Mouse (Mus musculus): ENCODE data around the gene 4931423N10Rik.

DNA sequence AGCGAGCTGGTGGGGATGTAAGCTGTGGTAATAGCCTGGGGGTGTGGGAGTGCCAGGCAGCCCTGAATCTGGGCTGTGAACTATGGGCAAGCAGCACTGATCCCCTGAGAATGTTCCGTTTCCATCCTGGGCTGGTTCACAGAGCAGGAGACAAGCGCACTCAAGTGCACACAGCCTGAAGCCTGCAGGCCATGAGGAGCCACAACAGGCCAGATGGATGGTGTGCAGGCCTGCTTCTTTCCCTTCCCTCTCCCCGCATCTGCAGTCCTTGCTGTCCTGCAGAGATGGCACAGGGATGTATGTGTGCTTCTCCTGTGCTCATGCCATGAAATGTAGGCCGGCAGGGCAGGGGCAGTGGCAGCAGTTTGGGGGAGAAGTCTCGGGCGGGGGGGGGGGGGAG is 17.9 kb downstream of the 4931423N10Rik start:
- TF ChIP-seq CTCF (IDR thresholded peaks at IDR 0.05; ENCODE audit: borderline replicate concordance, insufficient read depth, low read depth, low read length) (no peak), POLR2A (IDR thresholded peaks at IDR 0.05; ENCODE audit: borderline replicate concordance, insufficient read depth, low read length) (no peak)

All from cerebellum, adult 2 months (tissue).